Mouse (Mus musculus) ES-Bruce4 (cell line): ENCODE results near the gene Klhl22.

Experiments used
- CTCF ChIP-seq: IDR thresholded peaks from one replicate; pipeline ENCODE4 v1.8.1; 2011; ENCODE audit warnings: low read depth, low read length
- POLR2A ChIP-seq: IDR thresholded peaks from one replicate; pipeline ENCODE4 v1.8.1; 2011; ENCODE audit warnings: low read length; ENCODE audit not compliant: insufficient read depth

GRCm38 (mm10) chr16:17828867-17829266 lies 69.4 kb downstream of the Klhl22 start:
- TF ChIP-seq CTCF (no peak), POLR2A (no peak)
